Mouse (Mus musculus) stomach, embryonic 15.5 days (tissue): ENCODE results near the gene Olfr136. TPM values are rescaled to one million over a fixed set of nuclear protein-coding genes. Genes with fewer than 3 reads are reported as not detected.

ENCODE experiments used
- ATAC-seq: fragments of 200-750 bp; cut with Nextera tagmentation; 2 replicates; pipeline ENCODE4 v1.8.0; 2017; ENCODE audit warnings: low read depth, moderate number of reproducible peaks, moderate TSS enrichment; ENCODE audit not compliant: insufficient read depth, low FRiP score
- H3K27ac ChIP-seq: fragments of 300-500 bp; sonication (generic); 2 replicates; pipeline ENCODE4 v1.5.1; 2015; ENCODE audit warnings: mild to moderate bottlenecking, inconsistent platforms
- H3K27me3 ChIP-seq: fragments of 300-500 bp; sonication (generic); replicated peaks from 2 replicates; pipeline ENCODE4 v1.6.1; 2015; ENCODE audit warnings: inconsistent platforms
- H3K36me3 ChIP-seq: fragments of 300-500 bp; sonication (generic); 2 replicates; pipeline ENCODE4 v1.6.1; 2015; ENCODE audit warnings: inconsistent platforms
- H3K4me1 ChIP-seq: fragments of 300-500 bp; sonication (generic); 2 replicates; pipeline ENCODE4 v1.6.1; 2015; ENCODE audit warnings: inconsistent platforms
- H3K4me2 ChIP-seq: fragments of 300-500 bp; sonication (generic); 2 replicates; pipeline ENCODE4 v1.6.1; 2015; ENCODE audit warnings: mild to moderate bottlenecking, inconsistent platforms
- H3K4me3 ChIP-seq: fragments of 300-500 bp; sonication (generic); replicated peaks from 2 replicates; pipeline ENCODE4 v1.5.1; 2015; ENCODE audit warnings: inconsistent platforms
- H3K9ac ChIP-seq: fragments of 300-500 bp; sonication (generic); 2 replicates; pipeline ENCODE4 v1.6.1; 2015; ENCODE audit warnings: inconsistent platforms
- H3K9me3 ChIP-seq: fragments of 300-500 bp; sonication (generic); 2 replicates; pipeline ENCODE4 v1.6.1; 2016; ENCODE audit warnings: inconsistent platforms
- polyA plus RNA-seq: library from polyadenylated mRNA; unstranded; fragments of >200 nt; fragmentation: Nextera tagmentation; extraction: Ambion mirVana; gene quantifications from 2 replicates; pipeline ENCODE4 v1.2.1, GENCODE M21; 2015

Olfr136 gene
- polyA plus RNA-seq, result not detected in 2 replicates

DNA sequence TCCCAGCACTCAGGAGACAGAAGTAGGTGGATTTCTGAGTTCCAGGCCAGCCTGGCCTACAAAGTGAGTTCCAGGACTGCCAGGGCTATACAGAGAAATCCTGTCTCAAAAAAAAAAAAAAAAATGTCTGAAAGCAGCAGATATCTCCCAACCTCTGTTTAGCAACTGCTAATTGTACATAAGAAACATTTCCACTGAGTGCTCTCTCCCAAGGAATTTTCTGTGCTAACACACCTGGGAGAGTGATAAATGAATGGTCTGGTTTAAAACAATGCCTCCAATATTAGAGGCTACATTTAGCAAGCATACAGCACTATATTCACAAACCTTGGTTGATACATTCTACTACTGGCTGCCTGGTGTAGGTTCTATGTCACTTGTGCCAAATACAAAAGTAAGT is at the start of gene Olfr136:
TSS of gene Olfr136 (plus strand) at position 301 of the 400 bp plus-strand sequence.
- no peak within 1 kb of the TSS for H3K4me3 ChIP-seq
- H3K27ac ChIP-seq, result no peak within 1 kb of the TSS
- ATAC-seq, result no peak
- no peaks in the 10 kb centered on the region for H3K27me3 ChIP-seq
- H3K36me3 ChIP-seq, result no peaks in the 10 kb centered on the region
- H3K4me1 ChIP-seq, result no peaks in the 10 kb centered on the region
- H3K9ac ChIP-seq, result no peak within 1 kb of the TSS
- no peak within 1 kb of the TSS for H3K4me2 ChIP-seq
- H3K9me3 ChIP-seq, result no peaks in the 10 kb centered on the region

DNA sequence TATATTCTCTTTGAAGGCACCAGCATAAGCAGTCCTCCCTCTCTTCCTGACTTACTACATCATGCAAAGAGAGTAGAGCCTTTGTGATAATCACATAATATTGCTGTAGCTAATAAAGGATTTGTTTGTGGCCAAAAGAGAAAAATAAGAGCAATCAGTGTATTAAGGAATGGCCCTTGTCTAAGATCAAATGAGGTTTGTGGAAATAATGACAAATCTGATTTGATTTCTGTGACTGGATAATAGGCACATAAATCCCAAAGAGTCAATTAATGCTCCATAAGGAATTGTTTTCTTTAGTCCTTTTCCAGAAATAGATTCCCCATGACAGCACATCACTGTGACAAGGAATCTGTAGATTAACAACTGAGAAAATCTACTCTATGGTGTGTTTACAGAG is 22.2 kb upstream of the Olfr136 start, which contains the start of gene Olfr137:
TSS of gene Olfr137 (minus strand) at position 101 of the 400 bp plus-strand sequence.
- no peaks in the 10 kb centered on the region for H3K36me3 ChIP-seq
- no peak for ATAC-seq
- H3K4me2 ChIP-seq, result no peak within 1 kb of the TSS
- no peak within 1 kb of the TSS for H3K4me3 ChIP-seq
- H3K4me1 ChIP-seq, result no peaks in the 10 kb centered on the region
- H3K27me3 ChIP-seq, result no peaks in the 10 kb centered on the region
- H3K9ac ChIP-seq, result no peak within 1 kb of the TSS
- H3K9me3 ChIP-seq, result no peaks in the 10 kb centered on the region
- H3K27ac ChIP-seq, result no peak within 1 kb of the TSS

Other genes starting within 250 kb of the Olfr136 start
- gene Olfr131, start 241.1 kb upstream of the Olfr136 start, polyA plus RNA-seq, result not detected in 2 replicates
- gene Olfr132, start 195.3 kb upstream of the Olfr136 start, polyA plus RNA-seq, result not detected in 2 replicates
- not detected in 2 replicates for gene Olfr133, start 184.6 kb upstream of the Olfr136 start, polyA plus RNA-seq
- gene Olfr134, start 158.4 kb upstream of the Olfr136 start, polyA plus RNA-seq, result not detected in 2 replicates
- gene Olfr135, start 125.5 kb upstream of the Olfr136 start, polyA plus RNA-seq, result not detected in 2 replicates
- not detected in 2 replicates for gene Olfr138, start 68.8 kb upstream of the Olfr136 start, polyA plus RNA-seq
- not detected in 2 replicates for gene Olfr137, start 22.3 kb upstream of the Olfr136 start, polyA plus RNA-seq
- gene Esp36, start 90.4 kb downstream of the Olfr136 start, polyA plus RNA-seq, result not detected in 2 replicates
- not detected in 2 replicates for gene Esp34, start 224.4 kb downstream of the Olfr136 start, polyA plus RNA-seq